Mouse (Mus musculus) limb, embryonic 14.5 days (tissue): Measurements from ENCODE around the gene Pnn. TPM values are rescaled to one million over a fixed set of nuclear protein-coding genes. Genes with fewer than 3 reads are reported as not detected.

Experiments
- ATAC-seq: fragments of 200-750 bp; cut with Nextera tagmentation; 2 replicates; pipeline ENCODE4 v1.8.0; 2017; ENCODE audit warnings: low read depth, moderate number of reproducible peaks, moderate TSS enrichment; ENCODE audit not compliant: low FRiP score
- DNase-seq: peaks from one replicate; pipeline ENCODE4 v3.0.0-alpha.2; 2015; ENCODE audit warnings: low spot score
- H3K27ac ChIP-seq: fragments of 300-500 bp; sonication (generic); replicated peaks from 2 replicates; pipeline ENCODE4 v1.5.1; 2014; ENCODE audit warnings: low read depth, mild to moderate bottlenecking, low read length, moderate library complexity, mixed read lengths
- H3K27me3 ChIP-seq: fragments of 300-500 bp; sonication (generic); 2 replicates; pipeline ENCODE4 v1.6.1; 2014; ENCODE audit warnings: low read length, mixed read lengths; ENCODE audit not compliant: control insufficient read depth, insufficient read depth
- H3K36me3 ChIP-seq: fragments of 300-500 bp; sonication (generic); 2 replicates; pipeline ENCODE4 v1.6.1; 2014; ENCODE audit warnings: mild to moderate bottlenecking, low read length, moderate library complexity, mixed read lengths; ENCODE audit not compliant: control insufficient read depth, insufficient read depth
- H3K4me1 ChIP-seq: fragments of 300-500 bp; sonication (generic); 2 replicates; pipeline ENCODE4 v1.6.1; 2014; ENCODE audit warnings: antibody characterized with exemption, low read length, mixed read lengths; ENCODE audit not compliant: control insufficient read depth, insufficient read depth
- H3K4me2 ChIP-seq: fragments of 300-500 bp; sonication (generic); replicated peaks from 2 replicates; pipeline ENCODE4 v1.6.1; 2014; ENCODE audit warnings: low read depth, mild to moderate bottlenecking, low read length, moderate library complexity; ENCODE audit not compliant: severe bottlenecking
- H3K4me3 ChIP-seq: fragments of 300-500 bp; sonication (generic); replicated peaks from 2 replicates; pipeline ENCODE4 v1.5.1; 2014; ENCODE audit warnings: low read length
- H3K9ac ChIP-seq: fragments of 300-500 bp; sonication (generic); 2 replicates; pipeline ENCODE4 v1.6.1; 2014; ENCODE audit warnings: mild to moderate bottlenecking, low read depth, low read length, moderate library complexity; ENCODE audit not compliant: severe bottlenecking
- H3K9me3 ChIP-seq: fragments of 300-500 bp; sonication (generic); 2 replicates; pipeline ENCODE4 v1.6.1; 2016; ENCODE audit warnings: low read length; ENCODE audit not compliant: control insufficient read depth
- POLR2A ChIP-seq: fragments of 200-500 bp; IDR thresholded peaks from 2 replicates; pipeline ENCODE4 v1.8.0; 2012; ENCODE audit warnings: inconsistent platforms, mild to moderate bottlenecking, moderate library complexity, borderline replicate concordance; ENCODE audit not compliant: insufficient read depth, insufficient read length; ENCODE audit errors: extremely low read depth
- WGBS: fragments of 180-500 bp; shearing (Covaris S2); extraction: QIAGEN DNeasy Blood & Tissue Kit; methylation state at CpG from one replicate; pipeline ENCODE4 v1.1.7; 2014; 5-methylcytosine and 5-hydroxymethylcytosine counted together
- polyA plus RNA-seq, 2 experiments: library from polyadenylated mRNA; depleted of rRNA in 1 of 2; stranded (reverse) in 1 of 2; unstranded in 1 of 2; fragments of >200 nt; fragmentation: Nextera tagmentation in 1 of 2; extraction: Ambion mirVana in 1 of 2; gene quantifications; 2 replicates each; pipeline versions ENCODE4 v1.2.1 to v1.2.3; 2012 to 2014

Pnn gene
- polyA plus RNA-seq, 2 experiments: 68.3 to 108 TPM

DNA sequence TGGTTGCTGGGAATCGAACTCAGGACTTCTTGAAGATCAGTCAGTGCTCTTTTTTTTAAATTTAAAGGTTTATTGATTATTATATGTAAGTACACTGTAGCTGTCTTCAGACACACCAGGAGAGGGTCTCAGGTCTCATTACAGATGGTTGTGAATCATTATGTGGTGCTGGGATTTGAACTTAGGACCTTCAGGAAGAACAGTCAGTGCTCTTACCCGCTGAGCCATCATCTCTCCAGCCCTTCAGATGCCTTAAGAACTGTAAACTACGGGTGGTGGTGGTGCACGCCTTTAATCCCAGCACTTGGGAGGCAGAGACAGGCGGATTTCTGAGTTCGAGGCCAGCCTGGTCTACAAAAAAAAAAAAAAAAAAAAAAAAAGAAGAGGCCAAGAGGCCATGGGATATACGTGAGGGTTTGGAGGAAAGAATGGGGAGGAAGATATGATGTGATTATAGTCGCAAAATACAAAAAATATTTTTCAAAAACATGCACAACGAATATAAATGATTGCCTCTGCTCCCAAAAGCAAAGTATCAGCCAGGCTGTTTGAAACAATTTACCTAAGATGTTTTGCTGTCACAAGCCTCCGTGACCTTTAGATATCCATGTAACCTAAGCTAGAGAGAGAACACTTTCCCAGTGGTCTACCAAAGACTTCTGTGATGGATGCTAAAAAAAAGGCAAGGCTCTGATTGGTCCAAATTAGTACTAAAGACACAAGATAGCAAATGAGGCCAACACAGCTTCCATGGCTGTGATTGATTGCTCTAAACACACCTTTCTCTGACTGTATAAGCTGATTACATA lies 27.3 kb upstream of the Pnn start:
- no peaks in the 10 kb centered on the region for H3K27me3 ChIP-seq
- H3K4me3 ChIP-seq: no peak overlapping the region
- DNase-seq: no peak
- H3K27ac ChIP-seq: no peak overlapping the region
- TF ChIP-seq POLR2A: no peak
- 69% methylated on average over 10 of the region's 10 CpGs for WGBS
- no peaks in the 10 kb centered on the region for H3K9me3 ChIP-seq
- H3K4me1 ChIP-seq: no peaks in the 10 kb centered on the region
- peaks cover 29% of the 10 kb centered on the region for H3K36me3 ChIP-seq
- ATAC-seq: no peak
- no peak overlapping the region for H3K4me2 ChIP-seq
- H3K9ac ChIP-seq: no peak overlapping the region

GRCm38 (mm10) chr12:59039971-59040844 lies 26.5 kb upstream of the Pnn start:
- DNase-seq: peak; percentile 59
- H3K27ac ChIP-seq: peak overlapping the region; percentile 67; the same call in 1 of the 2 replicates
- peak; percentile 76 for ATAC-seq
- H3K4me1 ChIP-seq: no peaks in the 10 kb centered on the region
- H3K36me3 ChIP-seq: peaks cover 37% of the 10 kb centered on the region
- whole genome bisulfite sequencing: 3% methylated on average over 23 of the region's 23 CpGs
- H3K4me2 ChIP-seq: peak overlapping the region; percentile 15; the same call in 1 of the 2 replicates
- 0 out of 2 replicates have a peak, but pooled peaks have one; percentile 8 for TF ChIP-seq POLR2A
- no peak overlapping the region for H3K9ac ChIP-seq
- H3K27me3 ChIP-seq: no peaks in the 10 kb centered on the region
- no peak overlapping the region for H3K4me3 ChIP-seq
- no peaks in the 10 kb centered on the region for H3K9me3 ChIP-seq

DNA sequence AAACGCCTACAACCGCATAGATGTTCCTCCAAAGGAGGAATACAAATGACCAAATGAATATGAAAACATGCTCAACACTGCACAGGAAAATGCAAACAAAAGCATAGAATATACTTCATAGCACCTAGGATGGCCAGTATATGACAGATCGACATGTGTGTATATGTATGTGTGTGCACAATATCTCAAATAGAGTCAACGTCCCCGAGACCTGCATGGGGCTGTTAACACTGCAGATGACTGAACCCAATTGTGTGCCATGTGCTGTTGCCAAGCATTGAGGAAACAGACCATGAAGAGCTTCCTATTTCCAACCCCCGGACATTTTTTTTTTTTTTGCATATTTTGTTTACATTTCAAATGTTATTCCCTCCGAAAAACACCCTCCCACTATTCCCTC lies 25.8 kb upstream of the Pnn start:
- no peak for DNase-seq
- Histone ChIP-seq H3K9ac (no peak overlapping the region), H3K4me2 (no peak overlapping the region), H3K9me3 (no peaks in the 10 kb centered on the region), H3K4me3 (no peak overlapping the region), H3K27me3 (no peaks in the 10 kb centered on the region), H3K27ac (no peak overlapping the region), H3K36me3 (peaks cover 43% of the 10 kb centered on the region), H3K4me1 (no peaks in the 10 kb centered on the region)
- peak; percentile 2; the same call in 1 of the 2 replicates for ATAC-seq
- 32% methylated on average over 7 of the region's 7 CpGs for WGBS
- no peak for TF ChIP-seq POLR2A

GRCm38 (mm10) chr12:59052470-59052869 lies 14.2 kb upstream of the Pnn start:
- Histone ChIP-seq H3K4me1 (no peaks in the 10 kb centered on the region), H3K27ac (no peak overlapping the region), H3K4me3 (no peak overlapping the region), H3K4me2 (no peak overlapping the region), H3K9me3 (no peaks in the 10 kb centered on the region), H3K36me3 (peaks cover 46% of the 10 kb centered on the region), H3K9ac (no peak overlapping the region), H3K27me3 (no peaks in the 10 kb centered on the region)
- no peak for TF ChIP-seq POLR2A
- 90% methylated on average over 3 of the region's 3 CpGs for WGBS
- DNase-seq: no peak
- ATAC-seq: no peak

GRCm38 (mm10) chr12:59053166-59053565 lies 13.5 kb upstream of the Pnn start:
- Histone ChIP-seq H3K4me1 (no peaks in the 10 kb centered on the region), H3K4me3 (no peak overlapping the region), H3K27me3 (no peaks in the 10 kb centered on the region), H3K9ac (no peak overlapping the region), H3K9me3 (no peaks in the 10 kb centered on the region), H3K4me2 (no peak overlapping the region), H3K27ac (no peak overlapping the region), H3K36me3 (peaks cover 42% of the 10 kb centered on the region)
- 90% methylated on average over 5 of the region's 5 CpGs for WGBS
- TF ChIP-seq POLR2A: no peak
- no peak for DNase-seq
- ATAC-seq: no peak
